Mouse (Mus musculus) lung, postnatal 0 days (tissue): ENCODE data around the gene Agt.

Source experiments
- CTCF ChIP-seq: IDR thresholded peaks from 2 replicates; pipeline ENCODE4 v1.5.1; 2016; ENCODE audit warnings: antibody characterized with exemption, mild to moderate bottlenecking
- EP300 ChIP-seq: IDR thresholded peaks from 2 replicates; pipeline ENCODE4 v1.6.1; 2016; ENCODE audit warnings: antibody characterized with exemption, mild to moderate bottlenecking, control low read depth

- no peak for TF ChIP-seq CTCF
- TF ChIP-seq EP300 = no peak
Observed at GRCm38 (mm10) chr8:124548187-124548586, 21.3 kb downstream of the Agt start.
